Mouse (Mus musculus): Measurements from ENCODE around the gene Lingo1.

Gene Lingo1

DNA sequence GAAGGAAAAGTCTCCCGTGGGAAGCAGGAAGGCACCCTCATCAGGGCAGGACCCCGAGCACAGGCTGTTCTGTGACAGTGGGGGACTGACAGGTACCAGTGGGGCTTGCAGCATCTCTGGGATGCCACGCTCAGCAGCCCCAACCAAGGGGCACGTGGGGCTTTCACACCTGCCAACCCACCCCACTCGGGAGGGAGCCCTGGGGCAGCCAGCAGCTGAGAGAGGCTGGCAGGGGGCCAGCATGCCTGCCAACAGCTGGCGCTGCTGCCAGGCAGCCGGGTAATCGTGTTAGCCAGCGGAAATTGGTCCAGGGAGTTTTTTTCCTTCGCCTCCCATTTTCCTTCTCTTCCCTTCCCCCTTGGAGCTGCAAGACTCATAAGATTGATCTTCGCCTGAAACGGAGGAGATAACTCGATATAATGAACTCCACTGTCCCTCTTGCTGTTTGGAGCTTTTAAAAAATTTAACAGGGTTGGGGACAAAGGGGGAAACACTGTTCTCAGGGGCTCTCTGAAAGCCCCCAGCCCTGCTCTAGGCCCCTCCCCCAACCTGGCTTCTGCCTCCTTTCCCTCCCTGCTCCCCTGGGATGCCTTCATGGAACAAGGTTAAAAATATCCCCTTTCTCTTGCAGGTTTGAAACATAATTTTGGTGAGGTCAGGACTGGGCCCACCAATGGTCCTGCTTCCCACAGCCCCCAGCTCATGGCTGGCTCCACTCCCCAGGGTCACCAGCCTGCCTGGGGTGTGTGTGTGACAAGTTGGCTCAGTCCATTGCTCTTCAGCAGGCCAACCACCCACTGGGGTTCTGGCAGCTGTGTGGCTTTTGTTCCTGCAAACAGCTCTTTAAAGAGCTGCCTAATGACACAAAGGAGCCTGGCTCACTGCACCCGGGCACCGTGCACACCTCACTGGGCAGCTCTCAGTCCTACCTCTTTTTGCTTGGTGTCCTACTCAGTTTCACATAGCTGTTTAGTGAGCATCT is 68.3 kb downstream of the Lingo1 start:
- peak; percentile 34 to 65 for DNase-seq (ENCODE audit: inconsistent age in 2 of 2, low spot score in 1 of 2)

GRCm38 (mm10) chr9:56725814-56726213 is 70.5 kb downstream of the Lingo1 start:
- peak; percentile 59 to 87 for DNase-seq (ENCODE audit: inconsistent age in 2 of 2, low spot score in 1 of 2)

- DNase-seq (ENCODE audit: inconsistent age in 2 of 2, low spot score in 1 of 2): no peak
Observed at GRCm38 (mm10) chr9:56722089-56722825, 74.0 kb downstream of the Lingo1 start.

GRCm38 (mm10) chr9:56718984-56719383 is 77.3 kb downstream of the Lingo1 start:
- no peak for DNase-seq (ENCODE audit: inconsistent age in 2 of 2, low spot score in 1 of 2)

DNA sequence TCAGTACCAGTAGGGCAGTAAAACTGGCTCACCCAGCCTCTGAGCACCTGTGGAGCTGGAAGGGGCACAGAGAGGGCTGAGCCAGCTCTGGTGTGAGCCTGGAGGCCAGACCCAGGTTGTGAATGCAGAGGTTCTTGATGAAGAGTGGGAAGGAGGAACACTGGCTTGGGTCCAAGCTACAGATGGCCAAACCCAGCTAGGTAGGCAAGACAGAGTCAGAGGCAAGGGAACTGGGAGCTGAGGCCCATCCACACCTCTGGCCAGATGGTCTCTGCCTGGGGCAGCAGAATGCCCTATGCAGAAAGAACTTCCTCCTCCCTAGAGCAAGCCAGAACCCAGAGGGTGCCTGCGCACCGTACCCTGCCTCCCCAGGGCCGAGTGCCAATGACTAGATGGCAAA is 79.7 kb downstream of the Lingo1 start:
- no peak for DNase-seq (ENCODE audit: inconsistent age in 2 of 2, low spot score in 1 of 2)

DNA sequence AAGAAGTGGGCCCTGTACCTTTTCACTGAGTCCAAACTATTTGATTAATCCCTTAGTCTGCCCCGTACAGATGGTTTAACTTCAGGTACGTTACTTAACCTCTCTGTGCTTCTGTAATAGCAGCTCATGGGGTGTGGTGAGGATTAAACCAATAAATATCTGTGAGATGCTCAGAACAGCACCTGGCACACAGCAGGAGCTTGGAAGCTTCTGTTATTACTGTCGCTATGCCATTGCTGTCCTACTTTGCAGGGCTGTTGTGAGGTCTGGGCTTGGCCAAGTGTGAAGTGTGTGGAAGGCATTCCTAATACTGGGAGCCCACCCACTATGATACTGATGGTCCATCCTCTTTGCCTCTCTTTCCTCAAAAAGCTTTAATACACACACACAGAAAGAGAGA is 80.2 kb downstream of the Lingo1 start:
- no peak for DNase-seq (ENCODE audit: inconsistent age in 2 of 2, low spot score in 1 of 2)

- DNase-seq (ENCODE audit: inconsistent age in 2 of 2, low spot score in 1 of 2): no peak
Observed at GRCm38 (mm10) chr9:56714391-56714790, 81.9 kb downstream of the Lingo1 start.

- DNase-seq (ENCODE audit: inconsistent age in 2 of 2, low spot score in 1 of 2): no peak
Observed at GRCm38 (mm10) chr9:56712667-56713369, 83.5 kb downstream of the Lingo1 start.

- no peak for DNase-seq (ENCODE audit: inconsistent age in 2 of 2, low spot score in 1 of 2)
Observed at GRCm38 (mm10) chr9:56710958-56711357, 85.3 kb downstream of the Lingo1 start.

DNA sequence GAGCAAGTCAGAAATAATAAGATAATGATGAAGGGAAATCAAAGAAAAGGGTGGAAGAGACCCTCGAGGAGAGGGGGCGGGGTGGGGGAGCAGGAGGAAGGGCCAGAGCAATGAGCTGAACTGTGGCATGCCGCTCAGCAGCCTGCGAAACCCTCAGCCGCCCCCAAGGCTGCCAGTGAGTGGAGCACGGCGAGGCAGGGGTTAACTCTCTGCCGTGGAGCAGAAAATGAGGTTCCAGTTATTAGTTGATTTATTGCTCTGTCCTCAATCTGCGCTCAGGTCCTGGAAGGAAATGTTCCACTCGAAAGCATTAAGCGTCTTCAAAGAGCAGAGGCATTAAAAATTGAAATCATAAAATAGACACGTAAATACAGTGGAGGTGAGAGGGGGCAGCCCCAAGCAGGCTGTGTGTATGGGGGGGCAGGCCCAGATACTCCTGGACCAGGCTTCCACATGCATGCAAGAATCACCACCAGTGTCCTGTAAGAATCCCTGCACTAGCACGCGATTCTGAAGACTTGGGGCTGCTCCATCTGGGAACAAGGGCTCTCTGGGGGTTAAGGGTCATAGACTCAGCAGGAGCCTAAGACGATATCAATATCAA is 89.7 kb downstream of the Lingo1 start:
- peak; percentile 25 to 51 for DNase-seq (ENCODE audit: inconsistent age in 2 of 2, low spot score in 1 of 2)

- peak in 1 of 2 experiments; percentile 53 for DNase-seq (ENCODE audit: inconsistent age in 2 of 2, low spot score in 1 of 2)
Observed at GRCm38 (mm10) chr9:56701394-56701793, 94.9 kb downstream of the Lingo1 start.

GRCm38 (mm10) chr9:56700866-56701265 is 95.4 kb downstream of the Lingo1 start:
- no peak for DNase-seq (ENCODE audit: inconsistent age in 2 of 2, low spot score in 1 of 2)

DNA sequence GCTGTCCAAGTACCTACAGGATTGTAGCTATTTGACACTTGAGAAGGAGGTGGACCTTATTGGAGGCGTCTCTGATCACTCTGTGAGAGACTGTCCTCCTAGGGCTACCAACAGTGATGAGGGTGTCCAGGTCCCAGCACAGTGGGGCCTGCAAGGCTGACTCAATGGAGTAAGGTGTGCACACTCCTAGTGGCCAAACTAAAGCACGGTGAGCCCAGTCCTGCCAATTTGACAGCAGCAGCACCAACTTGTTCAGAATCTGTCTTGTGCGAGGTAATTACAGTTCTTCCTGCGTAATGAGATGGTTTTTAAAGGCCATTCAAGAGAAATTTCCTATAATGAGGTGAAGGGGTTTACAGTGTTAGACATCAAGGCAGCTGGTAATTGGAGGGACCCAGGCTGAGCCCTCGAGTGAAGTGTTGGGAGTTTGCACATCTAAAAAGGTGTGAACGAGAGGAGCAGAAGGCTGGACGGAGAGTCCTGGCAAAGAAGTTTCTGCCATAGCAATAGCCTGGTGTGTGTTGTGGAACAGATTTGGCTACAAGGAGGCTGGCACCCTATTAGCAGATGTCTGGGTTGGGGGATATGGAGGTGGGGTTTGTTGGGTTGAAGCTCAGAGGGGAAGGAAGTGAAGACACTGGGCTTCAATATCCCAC is 97.4 kb downstream of the Lingo1 start:
- no peak for DNase-seq (ENCODE audit: inconsistent age in 2 of 2, low spot score in 1 of 2)

GRCm38 (mm10) chr9:56694079-56694478 is 102.2 kb downstream of the Lingo1 start:
- no peak for DNase-seq (ENCODE audit: inconsistent age in 2 of 2, low spot score in 1 of 2)

DNA sequence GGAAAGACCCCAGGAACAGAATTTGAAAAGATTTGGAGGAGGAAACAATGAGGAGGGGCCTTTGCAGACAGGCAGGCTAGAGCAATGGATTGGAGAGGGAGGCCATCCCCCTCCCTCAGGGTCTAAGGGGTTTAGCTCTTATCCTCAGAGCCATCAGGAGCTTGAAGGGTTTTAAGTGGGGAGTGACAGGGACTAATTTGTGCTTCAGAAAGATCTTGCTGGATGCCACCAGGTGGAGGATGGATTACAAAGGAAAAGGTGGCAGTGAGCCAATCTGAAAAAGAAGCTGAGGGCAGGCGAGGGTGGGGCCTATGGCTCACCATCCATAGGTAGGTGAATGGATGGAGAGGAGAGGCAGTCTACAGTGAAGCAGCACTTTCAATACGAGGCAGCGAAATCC is 105.0 kb downstream of the Lingo1 start:
- no peak for DNase-seq (ENCODE audit: inconsistent age in 2 of 2, low spot score in 1 of 2)

DNA sequence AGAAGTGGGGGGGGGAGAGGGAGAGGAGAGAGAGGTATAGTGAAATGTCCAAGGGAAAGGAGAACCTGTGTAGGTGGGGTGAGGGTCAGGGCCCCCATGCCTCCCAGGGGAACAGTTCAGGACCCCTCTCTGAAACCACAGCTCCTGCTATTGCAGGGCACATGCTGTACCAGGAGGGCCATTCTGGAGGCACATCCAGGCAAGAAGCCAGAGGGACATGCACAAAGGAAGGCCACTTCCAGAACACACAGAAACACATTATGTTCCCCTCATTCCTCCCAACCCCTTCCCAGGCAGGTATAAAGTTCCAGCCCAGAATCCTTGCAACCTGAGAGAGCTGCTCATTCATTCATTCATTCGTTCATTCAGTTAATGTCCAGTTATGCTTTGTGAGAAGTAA is 105.6 kb downstream of the Lingo1 start:
- DNase-seq (ENCODE audit: inconsistent age in 2 of 2, low spot score in 1 of 2): no peak

GRCm38 (mm10) chr9:56687490-56687889 is 108.8 kb downstream of the Lingo1 start:
- no peak for DNase-seq (ENCODE audit: inconsistent age in 2 of 2, low spot score in 1 of 2)

GRCm38 (mm10) chr9:56687145-56687477 is 109.2 kb downstream of the Lingo1 start:
- DNase-seq (ENCODE audit: inconsistent age in 2 of 2, low spot score in 1 of 2): no peak

GRCm38 (mm10) chr9:56686339-56687144 is 109.7 kb downstream of the Lingo1 start:
- DNase-seq (ENCODE audit: inconsistent age in 2 of 2, low spot score in 1 of 2): peak in 1 of 2 experiments; percentile 26

DNA sequence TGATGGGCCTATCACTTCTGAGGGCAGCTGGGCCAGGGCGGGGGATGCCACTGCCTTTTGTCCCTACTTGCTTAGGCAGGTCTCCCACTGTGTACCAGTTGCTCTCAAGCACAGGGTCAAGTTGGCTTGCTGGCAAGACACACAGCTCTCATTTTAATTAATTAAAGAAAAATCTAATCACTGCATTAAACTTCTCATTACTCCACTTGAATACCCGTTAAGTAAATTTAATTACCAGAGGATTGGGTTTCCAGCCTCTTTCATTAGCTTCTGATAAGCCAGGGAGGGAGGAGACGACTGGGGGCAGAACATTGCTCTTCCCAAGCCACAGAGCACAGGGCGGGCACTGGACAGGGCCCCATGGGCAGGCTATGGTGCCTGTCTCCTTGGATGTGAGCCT is 113.4 kb downstream of the Lingo1 start:
- DNase-seq (ENCODE audit: inconsistent age in 2 of 2, low spot score in 1 of 2): no peak
